Mouse (Mus musculus) heart, postnatal 0 days (tissue): ENCODE measurements around the gene Ldah.

Source experiments
- CTCF ChIP-seq: IDR thresholded peaks from 2 replicates; pipeline ENCODE4 v1.5.1; 2016; ENCODE audit warnings: antibody characterized with exemption, control low read depth, low read depth
- EP300 ChIP-seq: IDR thresholded peaks from 2 replicates; pipeline ENCODE4 v1.6.1; 2016; ENCODE audit warnings: antibody characterized with exemption, low read depth

- TF ChIP-seq CTCF (no peak), EP300 (no peak)
Measured at GRCm38 (mm10) chr12:8325943-8326522, 118.1 kb downstream of the Ldah start.
